Comparison of ENCODE assay signal across 17 mouse cellular contexts in genomic region chr16:49721678-49722077, GRCm38 (mm10). TPM values are rescaled to one million over a fixed set of nuclear protein-coding genes. Genes with fewer than 3 reads are reported as not detected.
DNase-seq lines count a peak whose midpoint lies in the region; ATAC-seq lines count a peak whose summit lies in the region.
"Had no signal": no experiment of that assay in that cellular context is flagged by ENCODE, and none has a peak within 500 bp of the region (broad histone marks: within the 10 kb centered on the region; RNA-seq: fewer than 3 reads in every experiment).

No protein-coding gene starts in this region.

- H3K36me3 ChIP-seq in hindbrain, embryonic 15.5 days: no peaks in the 10 kb centered on the region
- H3K36me3 ChIP-seq in hindbrain, embryonic 11.5 days (ENCODE audit: control insufficient read depth, insufficient read depth, low read length): no peaks in the 10 kb centered on the region
- H3K36me3 ChIP-seq: embryonic facial prominence, embryonic 10.5 days; limb, embryonic 13.5 days had no signal

- no peak overlapping the region for H3K4me2 ChIP-seq in hindbrain, embryonic 15.5 days
- no peak overlapping the region for H3K4me2 ChIP-seq in hindbrain, embryonic 11.5 days (replicated peaks; ENCODE audit: low read depth, low read length)
- H3K4me2 ChIP-seq: limb, embryonic 13.5 days had no signal

- peak; percentile 19 for DNase-seq in adrenal gland, postnatal 25 days
- DNase-seq in adrenal gland, postnatal 4 days (ENCODE audit: low spot score in 2 of 2): no peak
- DNase-seq in hindbrain, embryonic 11.5 days (ENCODE audit: low spot score): no peak
- peak; percentile 5 for DNase-seq in NIH3T3 (ENCODE audit: low read depth)
- peak; percentile 96 for DNase-seq in cerebellum, adult 9-11 months
- no peak for DNase-seq in lung, adult 18-20 months
- no peak for DNase-seq in left cerebral cortex, adult 18-20 months (ENCODE audit: low spot score in 2 of 2)
- DNase-seq: adrenal gland, adult 2 months; kidney, postnatal 10 days; lung, postnatal 36 days; right cerebral cortex, adult 18-20 months; thymus, postnatal 4 days had no signal

- H3K9ac ChIP-seq in hindbrain, embryonic 15.5 days: no peak overlapping the region
- no peak overlapping the region for H3K9ac ChIP-seq in hindbrain, embryonic 11.5 days (ENCODE audit: low read depth, low read length)
- H3K9ac ChIP-seq: limb, embryonic 13.5 days had no signal

- no peak overlapping the region for H3K27ac ChIP-seq in hindbrain, embryonic 15.5 days (replicated peaks)
- H3K27ac ChIP-seq in hindbrain, embryonic 11.5 days (ENCODE audit: low read depth, low read length): no peak overlapping the region
- H3K27ac ChIP-seq: embryonic facial prominence, embryonic 10.5 days; limb, embryonic 13.5 days; stomach, postnatal 0 days had no signal

- no peaks in the 10 kb centered on the region for H3K9me3 ChIP-seq in hindbrain, embryonic 15.5 days
- no peaks in the 10 kb centered on the region for H3K9me3 ChIP-seq in hindbrain, embryonic 11.5 days (ENCODE audit: control insufficient read depth, low read length)
- H3K9me3 ChIP-seq: embryonic facial prominence, embryonic 10.5 days; limb, embryonic 13.5 days had no signal

- peaks cover 19% of the 10 kb centered on the region for H3K4me1 ChIP-seq in hindbrain, embryonic 15.5 days (replicated peaks)
- H3K4me1 ChIP-seq in hindbrain, embryonic 11.5 days (replicated peaks; ENCODE audit: control insufficient read depth, insufficient read depth, low read length): no peaks in the 10 kb centered on the region
- H3K4me1 ChIP-seq: embryonic facial prominence, embryonic 10.5 days had no signal

- 39% methylated on average over 5 of the region's 5 CpGs for WGBS in hindbrain, embryonic 15.5 days
- WGBS in hindbrain, embryonic 11.5 days: 46% methylated on average over 5 of the region's 5 CpGs

- no peaks in the 10 kb centered on the region for H3K27me3 ChIP-seq in hindbrain, embryonic 15.5 days
- no peaks in the 10 kb centered on the region for H3K27me3 ChIP-seq in hindbrain, embryonic 11.5 days (ENCODE audit: control insufficient read depth, insufficient read depth, low read length)
- H3K27me3 ChIP-seq: limb, embryonic 13.5 days; Patski had no signal

- H3K4me3 ChIP-seq in hindbrain, embryonic 15.5 days: no peak overlapping the region
- H3K4me3 ChIP-seq in hindbrain, embryonic 11.5 days (ENCODE audit: low read depth, low read length): no peak overlapping the region
- H3K4me3 ChIP-seq: embryonic facial prominence, embryonic 10.5 days; limb, embryonic 13.5 days had no signal

- peak; percentile 68 for ATAC-seq in hindbrain, embryonic 15.5 days (ENCODE audit: low FRiP score, low read depth)
- ATAC-seq in hindbrain, embryonic 11.5 days (ENCODE audit: low FRiP score): no peak
- ATAC-seq: Patski had no signal

RNA-seq across cellular contexts. Expression of gene Ift57, which starts 22.6 kb away (rescaled TPM):
- total RNA-seq in adrenal gland, postnatal 25 days (2021): 26.5 and 34.9 TPM in 2 replicates
- 10 to 100 TPM; 29.9 to 30.6 TPM for total RNA-seq in adrenal gland, postnatal 4 days (2021)
- polyA plus RNA-seq in hindbrain, embryonic 15.5 days (2015; fragmentation: Nextera tagmentation; extraction: Ambion mirVana): 43.4 and 51.4 TPM in 2 replicates
- 35.5 and 39.1 TPM in 2 replicates for polyA plus RNA-seq in hindbrain, embryonic 11.5 days (2014; fragmentation: Nextera tagmentation; extraction: Ambion mirVana)
- total RNA-seq in left cerebral cortex, adult 18-20 months (2021): 10 to 100 TPM; 53.4 to 54.0 TPM

Comparison
In these comparisons a context has a peak if more than half of its experiments do, and no peak if none do; other contexts are left out.
1. DNase-seq: peak in adrenal gland, postnatal 25 days (single experiment), NIH3T3 (single experiment) and cerebellum, adult 9-11 months (single experiment); none in adrenal gland, postnatal 4 days (0 of 2), hindbrain, embryonic 11.5 days (single experiment), lung, adult 18-20 months (0 of 2) and left cerebral cortex, adult 18-20 months (0 of 2).